17 mouse cellular contexts compared by ENCODE assay signal in the genomic region with DNA sequence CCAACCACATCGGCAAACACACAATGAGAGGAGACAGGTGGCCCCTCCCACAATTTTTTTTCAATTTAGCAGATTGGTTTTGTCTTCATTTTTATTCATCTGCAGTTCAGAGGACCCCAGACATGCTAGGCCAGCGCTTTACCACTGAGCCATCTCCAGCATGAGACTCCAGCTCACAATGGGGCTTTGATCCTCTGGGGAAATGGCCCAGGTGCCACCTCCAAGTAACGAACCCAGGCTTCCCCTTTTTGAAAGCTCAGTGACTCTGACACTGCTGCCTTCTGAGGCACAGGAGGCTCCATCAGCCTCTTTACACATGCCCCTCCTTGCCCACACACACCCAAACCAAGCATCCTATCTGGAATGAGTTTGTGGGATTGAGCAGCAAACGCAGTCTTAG. TPM values are rescaled to one million over a fixed set of nuclear protein-coding genes. Genes with fewer than 3 reads are reported as not detected.
DNase-seq lines count a peak whose midpoint lies in the region; TF ChIP-seq lines count a peak whose summit lies in the region.
"Had no signal": no experiment of that assay in that cellular context is flagged by ENCODE, and none has a peak within 500 bp of the region (broad histone marks: within the 10 kb centered on the region; RNA-seq: fewer than 3 reads in every experiment).

No protein-coding gene starts in this region.

- DNase-seq in B cell, adult 2 months = peak; percentile 81 to 82
- DNase-seq in spleen, adult 2 months (ENCODE audit: low read depth in 1 of 2, low spot score in 2 of 2) = peak; percentile 62 to 68
- peak; percentile 72 for DNase-seq in thymus, postnatal 14 days
- DNase-seq in adrenal gland, adult 8-10 months = no peak
- no peak for DNase-seq in cerebellum, postnatal 25 days
- DNase-seq in urinary bladder, postnatal 4 days (ENCODE audit: low spot score in 2 of 2) = no peak
- DNase-seq: cerebellum, postnatal 10 days; gastrocnemius, postnatal 36 days; heart, postnatal 4 days; kidney, adult 2 months; kidney, postnatal 25 days had no signal

- H3K27me3 ChIP-seq in spleen, adult 2 months (ENCODE audit: control insufficient read depth, insufficient read depth, low read length) = no peaks in the 10 kb centered on the region
- H3K27me3 ChIP-seq: liver, embryonic 15.5 days; Patski had no signal

- H3K36me3 ChIP-seq in spleen, adult 2 months (ENCODE audit: control insufficient read depth, insufficient read depth, low read length) = no peaks in the 10 kb centered on the region
- H3K36me3 ChIP-seq: embryonic facial prominence, embryonic 10.5 days; limb, embryonic 13.5 days; liver, embryonic 15.5 days; midbrain, embryonic 12.5 days had no signal

- no peak for TF ChIP-seq POLR2A in bone marrow, adult 2 months (IDR thresholded peaks at IDR 0.05; ENCODE audit: borderline replicate concordance, control insufficient read depth, low read depth, low read length)
- no peak for TF ChIP-seq POLR2A in spleen, adult 2 months (IDR thresholded peaks at IDR 0.05; ENCODE audit: low read depth, low read length)

- WGBS in bone marrow, adult 2 months = 13% methylated on average over 4 of the region's 4 CpGs
- 15% methylated on average over 4 of the region's 4 CpGs for WGBS in spleen, adult 2 months

- no peak for TF ChIP-seq CTCF in bone marrow, adult 2 months (IDR thresholded peaks at IDR 0.05; ENCODE audit: control insufficient read depth, insufficient read depth, low read length)
- TF ChIP-seq CTCF in spleen, adult 2 months (IDR thresholded peaks at IDR 0.05; ENCODE audit: extremely low read depth, insufficient read depth, insufficient read length, insufficient replicate concordance) = no peak

- peaks cover 18% of the 10 kb centered on the region for H3K4me1 ChIP-seq in bone marrow, adult 2 months (ENCODE audit: control insufficient read depth, insufficient read depth, low read length)
- peaks cover 31% of the 10 kb centered on the region; the same call in 1 of the 2 replicates for H3K4me1 ChIP-seq in spleen, adult 2 months (ENCODE audit: control insufficient read depth, insufficient read depth, insufficient read length)
- H3K4me1 ChIP-seq: embryonic facial prominence, embryonic 10.5 days; limb, embryonic 13.5 days; midbrain, embryonic 12.5 days had no signal

- peak overlapping the region; percentile 17; the same call in 1 of the 2 replicates for H3K27ac ChIP-seq in bone marrow, adult 2 months (ENCODE audit: control insufficient read depth, insufficient read depth, low read depth, low read length, poor library complexity)
- H3K27ac ChIP-seq in spleen, adult 2 months (ENCODE audit: insufficient read depth, low read length) = peak overlapping the region; percentile 57
- H3K27ac ChIP-seq: embryonic facial prominence, embryonic 10.5 days; limb, embryonic 13.5 days; liver, embryonic 15.5 days; midbrain, embryonic 12.5 days had no signal

- H3K4me3 ChIP-seq in bone marrow, adult 2 months (replicated peaks; ENCODE audit: control insufficient read depth, low read depth, low read length) = no peak overlapping the region
- no peak overlapping the region for H3K4me3 ChIP-seq in spleen, adult 2 months (ENCODE audit: extremely low read depth, insufficient read depth, insufficient read length)
- H3K4me3 ChIP-seq: embryonic facial prominence, embryonic 10.5 days; limb, embryonic 13.5 days; liver, embryonic 15.5 days; midbrain, embryonic 12.5 days had no signal

RNA-seq across cellular contexts. Expression of a gene that starts 5.7 kb away (rescaled TPM):
- 21.3 and 25.3 TPM in 2 replicates for polyA plus RNA-seq in bone marrow, adult 2 months (2011; ENCODE audit: insufficient read depth, insufficient read length, low replicate concordance, missing spikeins)
- 23.3 and 25.4 TPM in 2 replicates for polyA plus RNA-seq in spleen, adult 2 months (2012; rRNA removed)
- total RNA-seq in adrenal gland, adult 8-10 months (2022) = 1 to 10 TPM; 3.7 to 7.8 (median 4.9) TPM

Comparison
In these comparisons a context has a peak if more than half of its experiments do, and no peak if none do; other contexts are left out.
1. DNase-seq: peak in B cell, adult 2 months (2 of 2), spleen, adult 2 months (2 of 2) and thymus, postnatal 14 days (single experiment); none in adrenal gland, adult 8-10 months (single experiment), cerebellum, postnatal 25 days (0 of 2) and urinary bladder, postnatal 4 days (0 of 2).